Mouse (Mus musculus): ENCODE measurements around the gene Bckdha.

Gene Bckdha

DNA sequence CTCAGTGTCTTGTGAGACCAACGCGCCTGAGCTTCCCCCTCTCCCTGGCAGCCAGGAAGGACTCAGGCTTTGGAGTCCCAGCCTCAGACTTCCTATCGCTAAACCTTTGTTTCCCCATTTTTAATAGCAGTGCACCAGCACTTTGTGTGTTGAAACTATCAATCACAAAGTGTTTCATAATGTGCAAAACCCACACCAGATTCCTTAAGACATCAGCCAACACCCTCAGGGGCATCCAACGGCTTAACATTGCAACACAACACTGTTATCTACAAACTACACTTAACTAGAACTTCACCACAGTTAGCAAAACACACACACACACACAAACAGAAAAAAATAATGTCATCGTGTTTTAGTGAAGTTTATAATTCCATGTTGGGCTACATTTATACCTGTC is 8.9 kb downstream of the Bckdha start:
- in situ Hi-C loops (cut with MboI; ENCODE audit: low sequenced_read_pairs) = no loop called here

DNA sequence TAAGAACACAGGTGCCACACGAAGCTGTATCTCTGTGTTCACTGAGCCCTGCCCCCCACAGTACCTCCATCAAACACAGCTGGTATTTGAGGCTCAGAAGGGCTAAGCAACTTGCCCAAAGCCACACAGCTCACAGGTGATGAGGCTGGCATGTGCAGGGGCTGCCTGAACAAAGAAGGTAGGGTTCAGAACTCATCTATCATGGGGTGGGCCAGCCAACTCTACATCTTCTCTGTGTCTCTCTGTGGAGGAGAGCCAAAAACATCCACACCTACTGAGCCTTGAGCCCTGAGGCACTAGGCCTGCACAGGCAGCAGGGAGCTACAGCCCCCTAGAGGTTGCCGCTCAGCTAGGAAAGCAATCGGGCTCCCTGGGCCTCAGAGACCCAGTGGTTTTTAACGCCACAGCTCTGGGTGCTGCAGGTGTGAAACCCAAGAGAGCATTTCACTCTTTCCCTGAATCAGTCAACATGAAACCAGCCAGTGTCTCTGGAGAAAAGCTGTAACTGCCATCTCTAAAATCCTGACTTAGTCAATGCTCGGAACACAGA is 11.1 kb downstream of the Bckdha start:
- in situ Hi-C loops (cut with MboI; ENCODE audit: low sequenced_read_pairs) = no loop called here

DNA sequence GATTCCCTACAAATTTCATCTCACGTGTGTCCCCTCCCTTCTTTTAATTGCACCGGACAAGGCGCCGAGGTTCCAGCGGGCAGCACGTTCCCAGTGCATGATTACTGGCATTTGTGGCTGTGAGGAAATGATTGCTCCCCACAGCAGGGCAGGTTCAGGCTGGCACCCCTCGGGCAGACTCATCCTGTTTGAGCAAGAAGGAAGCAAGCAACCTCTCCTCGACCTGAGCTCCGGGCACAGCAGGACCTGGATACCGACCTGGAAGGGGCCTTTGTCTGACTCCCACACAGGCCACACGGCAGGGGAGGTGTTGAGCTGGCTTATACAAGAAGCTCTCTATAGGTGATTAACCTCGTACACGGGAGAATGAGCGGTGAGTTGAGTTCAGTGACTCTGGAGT is 13.7 kb downstream of the Bckdha start:
- in situ Hi-C loops (cut with MboI; ENCODE audit: low sequenced_read_pairs) = no loop called here

DNA sequence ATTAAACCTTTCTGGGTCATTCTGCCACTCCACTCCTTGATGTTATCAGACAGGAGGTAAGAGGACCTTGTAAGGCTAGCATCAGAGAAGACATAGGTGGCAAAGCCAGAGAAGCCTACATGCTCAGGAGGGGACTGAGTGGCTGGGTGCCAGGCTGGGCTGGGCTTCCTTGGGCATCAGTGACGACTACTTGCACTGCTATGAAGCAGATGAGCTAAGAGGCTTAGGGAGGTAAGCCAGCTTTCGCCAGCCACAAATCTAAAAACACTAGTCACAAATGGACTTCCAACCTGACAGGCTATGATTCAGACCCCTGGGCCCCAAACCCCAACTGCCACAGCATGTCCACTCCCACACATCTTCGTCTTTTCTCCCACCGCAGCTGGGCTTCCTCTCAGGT is 14.2 kb downstream of the Bckdha start:
- in situ Hi-C loops (cut with MboI; ENCODE audit: low sequenced_read_pairs) = no loop called here

- in situ Hi-C loops (cut with MboI; ENCODE audit: low sequenced_read_pairs) = no loop called here
Observed at GRCm38 (mm10) chr7:25644136-25644535, 14.6 kb downstream of the Bckdha start.

DNA sequence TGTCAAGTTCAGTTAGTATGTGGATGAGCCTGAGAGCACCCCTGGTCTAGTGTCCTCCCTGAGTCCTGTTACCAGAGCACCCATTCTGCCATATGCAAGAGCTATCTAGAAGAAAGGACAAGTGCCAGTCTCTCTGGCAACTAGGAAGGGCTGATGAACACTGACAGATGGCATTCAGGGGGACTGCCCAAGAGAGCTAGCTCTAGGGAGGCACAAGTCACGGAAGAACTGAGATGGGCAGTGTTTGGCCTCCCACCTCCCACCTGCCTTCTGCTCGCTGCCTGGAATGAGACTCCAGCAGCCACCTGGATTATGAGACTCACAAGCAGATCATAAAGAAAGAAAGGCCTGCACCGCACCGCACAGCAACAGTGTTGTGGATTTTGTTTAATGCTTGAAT is 19.0 kb downstream of the Bckdha start:
- in situ Hi-C loops (cut with MboI; ENCODE audit: low sequenced_read_pairs) = no loop called here

- in situ Hi-C loops (cut with MboI; ENCODE audit: low sequenced_read_pairs) = no loop called here
Observed at GRCm38 (mm10) chr7:25637099-25637498, 21.7 kb downstream of the Bckdha start.

- in situ Hi-C loops (cut with MboI; ENCODE audit: low sequenced_read_pairs) = no loop called here
Observed at GRCm38 (mm10) chr7:25636373-25636772, 22.4 kb downstream of the Bckdha start.

- in situ Hi-C loops (cut with MboI; ENCODE audit: low sequenced_read_pairs) = no loop called here
Observed at GRCm38 (mm10) chr7:25632679-25633078, 26.1 kb downstream of the Bckdha start.

DNA sequence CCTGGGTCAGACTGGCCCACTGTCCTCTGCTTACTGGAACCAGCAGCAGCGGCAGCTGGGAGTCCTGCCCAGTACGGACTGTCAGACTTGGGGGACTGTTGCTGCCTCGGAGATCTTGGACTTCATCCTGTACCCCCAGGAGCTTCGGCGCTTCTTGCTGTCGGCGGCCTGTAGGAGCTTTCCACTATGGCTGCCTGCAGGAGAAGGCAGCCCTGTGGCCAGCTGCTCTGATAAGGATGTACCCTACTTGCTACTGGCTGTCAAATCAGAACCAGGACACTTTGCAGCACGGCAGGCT is 30.5 kb downstream of the Bckdha start:
- in situ Hi-C loops (cut with MboI; ENCODE audit: low sequenced_read_pairs) = no loop called here

DNA sequence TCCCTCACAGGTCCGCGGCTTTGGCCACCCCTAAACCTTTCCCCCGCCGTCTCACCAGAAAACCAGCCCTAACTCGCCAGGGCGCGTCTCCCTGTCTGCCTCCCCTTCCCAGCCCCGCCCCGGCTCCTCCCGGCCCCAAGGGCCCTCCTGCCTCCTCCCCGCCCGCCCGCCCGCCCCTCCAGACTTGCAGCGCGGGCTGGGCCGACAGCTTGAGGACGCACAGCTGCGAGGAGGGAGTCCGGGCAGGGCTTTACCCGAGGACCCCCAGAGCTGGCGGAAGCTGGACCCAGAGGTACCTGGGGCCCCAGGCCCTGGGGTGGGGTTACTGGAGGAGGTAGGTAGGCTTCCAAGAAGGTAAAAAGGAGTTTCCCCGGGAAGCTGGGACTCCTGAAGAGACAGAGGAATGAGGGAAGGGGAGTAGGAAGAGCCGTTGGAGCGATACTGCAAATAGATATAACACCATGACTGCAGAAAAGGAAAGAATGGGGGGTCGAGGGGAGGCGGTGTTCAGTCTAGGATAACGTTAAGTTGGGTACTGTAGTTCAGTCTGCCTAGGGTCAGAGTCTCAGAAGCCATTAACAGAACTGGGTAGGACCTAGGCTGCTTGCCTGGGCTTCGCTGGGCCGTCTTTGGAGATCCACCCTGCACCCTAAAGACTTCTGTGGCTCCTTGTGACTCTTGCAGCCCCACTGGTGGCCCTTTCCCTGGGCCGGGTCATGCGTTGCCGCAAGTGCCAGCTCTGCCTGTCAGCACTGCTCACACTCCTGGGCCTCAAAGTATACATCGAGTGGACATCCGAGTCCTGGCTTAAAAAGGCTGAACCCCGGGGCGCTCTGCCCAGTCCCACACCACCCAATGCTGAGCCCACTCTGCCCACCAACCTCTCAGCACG is 31.1 kb downstream of the Bckdha start:
- in situ Hi-C loops (cut with MboI; ENCODE audit: low sequenced_read_pairs) = no loop called here

- in situ Hi-C loops (cut with MboI; ENCODE audit: low sequenced_read_pairs) = no loop called here
Observed at GRCm38 (mm10) chr7:25626509-25627430, 32.0 kb downstream of the Bckdha start, which contains the start of gene B3gnt8. Gene B3gnt8, plus strand, starts transcription at chr7:25626654.

- in situ Hi-C loops (cut with MboI; ENCODE audit: low sequenced_read_pairs) = no loop called here
Observed at GRCm38 (mm10) chr7:25625594-25626250, 33.1 kb downstream of the Bckdha start.

DNA sequence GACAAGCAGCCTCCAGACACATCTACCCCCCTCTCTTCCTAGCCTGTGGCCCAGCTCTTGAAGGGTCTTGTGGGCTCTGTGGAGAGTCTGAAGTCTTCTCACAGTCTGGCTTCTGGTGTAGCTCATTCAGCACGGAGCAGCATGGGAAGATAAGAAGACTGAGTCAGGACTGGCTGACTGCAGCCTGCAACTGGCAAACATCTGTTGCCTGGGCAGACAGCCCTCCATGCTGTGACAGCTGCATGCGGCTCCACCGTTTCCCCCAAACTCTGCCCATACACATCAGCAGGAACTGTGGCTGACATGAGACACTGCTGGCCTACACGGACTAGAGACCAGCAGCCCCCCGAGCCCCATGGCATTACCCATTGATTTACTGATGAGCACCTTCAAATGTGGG is 33.9 kb downstream of the Bckdha start:
- in situ Hi-C loops (cut with MboI; ENCODE audit: low sequenced_read_pairs) = no loop called here

- in situ Hi-C loops (cut with MboI; ENCODE audit: low sequenced_read_pairs) = no loop called here
Observed at GRCm38 (mm10) chr7:25623857-25624370, 34.9 kb downstream of the Bckdha start.

- in situ Hi-C loops (cut with MboI; ENCODE audit: low sequenced_read_pairs) = no loop called here
Observed at GRCm38 (mm10) chr7:25620751-25621150, 38.0 kb downstream of the Bckdha start.

DNA sequence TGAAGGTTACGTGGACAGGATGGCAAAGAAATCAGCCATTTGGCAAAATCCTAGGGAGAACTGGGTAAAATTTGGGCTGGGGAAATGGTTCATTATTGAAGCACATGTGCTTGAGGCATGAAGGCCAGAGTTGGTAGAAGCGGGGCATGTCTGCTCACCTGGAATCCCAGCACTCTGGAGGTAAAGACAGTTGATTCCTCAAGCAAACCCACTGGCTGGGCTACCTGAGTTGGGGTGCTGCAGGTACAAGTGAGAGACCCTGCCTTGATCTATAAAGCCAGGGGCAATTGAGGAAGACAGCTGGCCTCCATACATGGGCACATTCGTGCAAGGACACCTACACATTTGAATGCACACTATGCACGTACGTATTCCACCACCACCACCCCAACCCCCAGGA is 38.7 kb downstream of the Bckdha start:
- in situ Hi-C loops (cut with MboI; ENCODE audit: low sequenced_read_pairs) = no loop called here

GRCm38 (mm10) chr7:25619722-25619991 is 39.1 kb downstream of the Bckdha start:
- in situ Hi-C loops (cut with MboI; ENCODE audit: low sequenced_read_pairs) = no loop called here

DNA sequence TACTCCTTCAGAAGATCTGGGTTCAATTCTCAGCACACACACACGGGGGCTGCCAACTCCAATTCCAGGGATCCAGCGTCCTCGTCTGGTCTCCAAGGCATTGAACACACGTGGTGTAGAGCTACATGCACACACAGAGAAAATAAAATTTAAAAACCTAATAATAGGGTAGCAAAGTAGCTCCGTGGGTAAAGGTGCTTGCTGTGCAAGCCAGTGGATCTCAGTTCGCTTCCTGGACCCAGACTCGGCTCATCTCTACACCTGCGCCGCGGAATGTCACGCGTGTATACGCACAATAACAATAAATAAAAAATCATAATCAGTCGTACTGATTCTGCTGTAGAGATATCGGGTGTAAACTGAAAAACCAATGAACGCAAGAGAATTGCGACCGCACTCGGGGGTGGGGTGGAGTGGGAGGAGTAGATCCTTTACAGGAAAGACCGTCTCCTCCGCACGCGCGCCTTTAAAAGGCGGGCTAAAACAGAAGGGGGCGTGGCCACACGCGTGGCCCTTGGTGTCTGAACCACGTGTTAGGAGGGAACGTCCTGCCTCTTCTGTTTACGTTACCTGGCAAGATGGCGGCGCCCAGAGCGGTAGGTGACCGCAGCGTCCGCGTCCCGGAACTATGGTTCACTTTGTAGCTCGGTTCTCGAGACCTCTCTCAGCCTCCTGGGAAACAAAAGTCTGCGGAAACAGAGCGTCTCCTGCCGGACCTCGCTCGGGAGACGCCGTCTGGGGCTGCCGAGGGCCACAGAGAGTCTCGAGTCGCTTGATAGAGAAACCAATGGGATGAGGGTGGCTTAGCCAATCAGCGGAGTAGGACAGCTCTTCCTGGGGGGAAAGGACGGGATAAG is 39.7 kb downstream of the Bckdha start, which contains the start of gene Dmac2:
Dmac2 (plus strand) TSS at position 550 of the 857 bp plus-strand sequence.
- in situ Hi-C loops (cut with MboI; ENCODE audit: low sequenced_read_pairs) = no loop called here

Data from CH12F3 (cell line).